Mouse (Mus musculus): ENCODE data around the gene Nck2. TPM values are rescaled to one million over a fixed set of nuclear protein-coding genes. Genes with fewer than 3 reads are reported as not detected.

The Nck2 gene
- polyA plus RNA-seq, 1 experiment from 2014 or later, result 6.0 TPM

- WGBS (ENCODE audit: insufficient replicate concordance), result 69% methylated on average over 11 of the region's 11 CpGs
- no peak overlapping the region for H3K27ac ChIP-seq (ENCODE audit: low read depth)
- ATAC-seq (no peak), DNase-seq (no peak)
- H3K4me1 ChIP-seq (ENCODE audit: insufficient read depth), result peaks cover 20% of the 10 kb centered on the region
- no peaks in the 10 kb centered on the region for H3K36me3 ChIP-seq (replicated peaks; ENCODE audit: insufficient read depth, low read length)
- no peaks in the 10 kb centered on the region for H3K9me3 ChIP-seq (ENCODE audit: low read length)
- H3K4me3 ChIP-seq (ENCODE audit: low read depth, low read length), result no peak overlapping the region
- TF ChIP-seq CTCF (IDR thresholded peaks at IDR 0.05; ENCODE audit: low read depth) (no peak), EP300 (IDR thresholded peaks at IDR 0.05; ENCODE audit: low read depth) (no peak)
- H3K27me3 ChIP-seq (ENCODE audit: insufficient read depth, low read length), result no peaks in the 10 kb centered on the region
- no peak overlapping the region for H3K9ac ChIP-seq (replicated peaks)
- no peak overlapping the region for H3K4me2 ChIP-seq (ENCODE audit: low read depth, low read length)
These were observed 19.7 kb downstream of the Nck2 start for GRCm38 (mm10) chr1:43463941-43464682.

- no peak overlapping the region for H3K4me2 ChIP-seq (ENCODE audit: low read depth, low read length)
- no peaks in the 10 kb centered on the region for H3K27me3 ChIP-seq (ENCODE audit: insufficient read depth, low read length)
- no peaks in the 10 kb centered on the region for H3K36me3 ChIP-seq (replicated peaks; ENCODE audit: insufficient read depth, low read length)
- H3K27ac ChIP-seq (ENCODE audit: low read depth), result no peak overlapping the region
- ATAC-seq (no peak), DNase-seq (no peak)
- no peak overlapping the region for H3K4me3 ChIP-seq (ENCODE audit: low read depth, low read length)
- H3K4me1 ChIP-seq (ENCODE audit: insufficient read depth), result peaks cover 20% of the 10 kb centered on the region
- no peaks in the 10 kb centered on the region for H3K9me3 ChIP-seq (ENCODE audit: low read length)
- no peak overlapping the region for H3K9ac ChIP-seq (replicated peaks)
- TF ChIP-seq CTCF (IDR thresholded peaks at IDR 0.05; ENCODE audit: low read depth) (no peak), EP300 (IDR thresholded peaks at IDR 0.05; ENCODE audit: low read depth) (no peak)
These were observed 20.6 kb downstream of the Nck2 start for GRCm38 (mm10) chr1:43464976-43465375.

- DNase-seq (no peak), ATAC-seq (no peak)
- Histone ChIP-seq H3K4me3 (ENCODE audit: low read depth, low read length) (no peak overlapping the region), H3K36me3 (replicated peaks; ENCODE audit: insufficient read depth, low read length) (no peaks in the 10 kb centered on the region), H3K4me2 (ENCODE audit: low read depth, low read length) (no peak overlapping the region), H3K4me1 (ENCODE audit: insufficient read depth) (peaks cover 21% of the 10 kb centered on the region), H3K27ac (ENCODE audit: low read depth) (no peak overlapping the region), H3K9ac (replicated peaks) (no peak overlapping the region), H3K9me3 (ENCODE audit: low read length) (no peaks in the 10 kb centered on the region), H3K27me3 (ENCODE audit: insufficient read depth, low read length) (no peaks in the 10 kb centered on the region)
- TF ChIP-seq EP300 (IDR thresholded peaks at IDR 0.05; ENCODE audit: low read depth) (no peak), CTCF (IDR thresholded peaks at IDR 0.05; ENCODE audit: low read depth) (no peak)
- 70% methylated on average over 9 of the region's 9 CpGs for WGBS (ENCODE audit: insufficient replicate concordance)
These were observed 21.7 kb downstream of the Nck2 start for GRCm38 (mm10) chr1:43465957-43466624.

GRCm38 (mm10) chr1:43467656-43468055 is 23.3 kb downstream of the Nck2 start:
- ATAC-seq (no peak), DNase-seq (no peak)
- no peaks in the 10 kb centered on the region for H3K27me3 ChIP-seq (ENCODE audit: insufficient read depth, low read length)
- H3K4me1 ChIP-seq (ENCODE audit: insufficient read depth), result peaks cover 33% of the 10 kb centered on the region
- no peak overlapping the region for H3K4me3 ChIP-seq (ENCODE audit: low read depth, low read length)
- no peaks in the 10 kb centered on the region for H3K36me3 ChIP-seq (replicated peaks; ENCODE audit: insufficient read depth, low read length)
- H3K4me2 ChIP-seq (ENCODE audit: low read depth, low read length), result no peak overlapping the region
- WGBS (ENCODE audit: insufficient replicate concordance), result 49% methylated on average over 8 of the region's 8 CpGs
- H3K9me3 ChIP-seq (ENCODE audit: low read length), result no peaks in the 10 kb centered on the region
- TF ChIP-seq CTCF (IDR thresholded peaks at IDR 0.05; ENCODE audit: low read depth) (no peak), EP300 (IDR thresholded peaks at IDR 0.05; ENCODE audit: low read depth) (no peak)
- no peak overlapping the region for H3K9ac ChIP-seq (replicated peaks)
- H3K27ac ChIP-seq (ENCODE audit: low read depth), result no peak overlapping the region

- Histone ChIP-seq H3K9me3 (ENCODE audit: low read length) (no peaks in the 10 kb centered on the region), H3K27ac (ENCODE audit: low read depth) (no peak overlapping the region), H3K4me3 (ENCODE audit: low read depth, low read length) (no peak overlapping the region), H3K4me1 (ENCODE audit: insufficient read depth) (peaks cover 33% of the 10 kb centered on the region), H3K36me3 (replicated peaks; ENCODE audit: insufficient read depth, low read length) (no peaks in the 10 kb centered on the region), H3K4me2 (ENCODE audit: low read depth, low read length) (no peak overlapping the region), H3K9ac (replicated peaks) (no peak overlapping the region), H3K27me3 (ENCODE audit: insufficient read depth, low read length) (no peaks in the 10 kb centered on the region)
- DNase-seq (no peak), ATAC-seq (no peak)
- 54% methylated on average over 7 of the region's 7 CpGs for WGBS (ENCODE audit: insufficient replicate concordance)
- TF ChIP-seq EP300 (IDR thresholded peaks at IDR 0.05; ENCODE audit: low read depth) (no peak), CTCF (IDR thresholded peaks at IDR 0.05; ENCODE audit: low read depth) (no peak)
These were observed 23.8 kb downstream of the Nck2 start for GRCm38 (mm10) chr1:43468207-43468606.

GRCm38 (mm10) chr1:43468978-43469377 is 24.6 kb downstream of the Nck2 start:
- H3K4me2 ChIP-seq (ENCODE audit: low read depth, low read length), result no peak overlapping the region
- no peak for ATAC-seq
- TF ChIP-seq CTCF (IDR thresholded peaks at IDR 0.05; ENCODE audit: low read depth) (no peak), EP300 (IDR thresholded peaks at IDR 0.05; ENCODE audit: low read depth) (no peak)
- H3K9me3 ChIP-seq (ENCODE audit: low read length), result no peaks in the 10 kb centered on the region
- H3K4me3 ChIP-seq (ENCODE audit: low read depth, low read length), result no peak overlapping the region
- H3K27me3 ChIP-seq (ENCODE audit: insufficient read depth, low read length), result no peaks in the 10 kb centered on the region
- no peak overlapping the region for H3K9ac ChIP-seq (replicated peaks)
- DNase-seq, result no peak
- no peak overlapping the region for H3K27ac ChIP-seq (ENCODE audit: low read depth)
- H3K4me1 ChIP-seq (ENCODE audit: insufficient read depth), result peaks cover 36% of the 10 kb centered on the region
- no peaks in the 10 kb centered on the region for H3K36me3 ChIP-seq (replicated peaks; ENCODE audit: insufficient read depth, low read length)
- WGBS (ENCODE audit: insufficient replicate concordance), result 72% methylated on average over 3 of the region's 3 CpGs

Data from liver, postnatal 0 days (tissue).